Mouse (Mus musculus): ENCODE results near the gene Sertad3.

DNA sequence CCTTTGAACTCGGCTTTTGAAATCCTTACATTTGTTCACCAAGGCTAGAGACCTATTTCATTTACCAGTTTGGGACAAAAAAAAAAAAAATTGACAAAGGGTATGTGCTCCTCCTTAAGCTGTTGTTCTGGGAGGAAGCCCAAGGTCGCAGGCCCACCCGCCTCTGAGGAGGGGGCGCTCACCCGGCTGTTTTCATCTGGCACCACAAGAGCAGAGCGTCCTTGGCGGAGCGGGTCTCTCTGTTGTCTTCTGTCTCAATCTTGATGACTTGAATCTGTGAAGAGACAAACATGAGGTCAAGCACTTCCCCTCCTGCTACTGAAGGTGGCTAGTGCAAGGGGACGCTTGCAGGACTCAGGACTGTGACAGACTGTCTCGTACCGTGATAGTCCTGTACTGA, 45.6 kb upstream of the Sertad3 start:
- TF ChIP-seq CTCF (IDR thresholded peaks at IDR 0.05; ENCODE audit: low read depth, low read length) (no peak), POLR2A (IDR thresholded peaks at IDR 0.05; ENCODE audit: extremely low read depth, insufficient read depth, low read length) (no peak)
